Mouse (Mus musculus): ENCODE results near the gene Sel1l2.

DNA sequence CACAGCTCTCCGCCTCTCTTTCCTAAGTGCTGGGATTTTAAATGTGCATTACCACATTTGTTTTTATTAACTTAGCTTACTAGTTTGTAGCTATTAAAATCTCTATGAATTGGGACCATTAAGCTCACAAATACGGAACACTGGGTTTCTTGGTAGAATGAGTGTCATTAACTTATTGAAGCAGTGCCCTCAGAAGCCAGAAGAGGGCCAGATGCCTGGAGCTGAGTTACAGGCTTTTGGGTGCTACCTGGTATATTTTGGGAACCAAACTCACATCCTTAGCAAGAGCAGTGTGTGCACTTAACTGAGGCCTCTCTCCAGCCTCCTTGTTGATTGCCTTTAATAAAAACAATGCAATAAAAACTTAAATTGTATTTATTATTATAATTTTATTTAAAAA, 188.8 kb downstream of the Sel1l2 start:
- TF ChIP-seq CTCF (IDR thresholded peaks at IDR 0.05; ENCODE audit: borderline replicate concordance, insufficient read depth, low read depth, low read length) (peak; percentile 33; the same call in 1 of the 2 replicates), POLR2A (IDR thresholded peaks at IDR 0.05; ENCODE audit: borderline replicate concordance, insufficient read depth, low read length) (no peak)

All from cerebellum, adult 2 months (tissue).